Mouse (Mus musculus) v-Abl transformed pro-B cells (cell line): Measurements from ENCODE around the gene Cerkl.

Source experiments
- in situ Hi-C, 2 experiments: fragments of 400-800 bp; cut with MboI; formaldehyde crosslinking; loops; one replicate each; pipeline ENCODE4 v1.15.1; 2025; ENCODE audit not compliant: unreplicated experiment in 2 of 2

Cerkl gene

GRCm38 (mm10) chr2:79379087-79380041 is 77.2 kb downstream of the Cerkl start:
- in situ Hi-C loops: loop anchor here (5.0 to 25.0 kb wide), 5 partner anchors 255 to 1342 kb away; partner anchors contain the start of gene Itprid2 (in 1 of the 2)

GRCm38 (mm10) chr2:79378346-79379086 is 78.1 kb downstream of the Cerkl start:
- in situ Hi-C loops: loop anchor here (5.0 to 25.0 kb wide), 5 partner anchors 256 to 1341 kb away; partner anchors contain the start of gene Itprid2 (in 1 of the 2)

GRCm38 (mm10) chr2:79372486-79373200 is 83.9 kb downstream of the Cerkl start:
- in situ Hi-C loops: loop anchor here (5.0 to 10.0 kb wide), 7 partner anchors 125 to 902 kb away; partner anchors contain the start of gene Itprid2 (in 1 of the 2)

- in situ Hi-C loops: loop anchor here (5.0 to 10.0 kb wide), 7 partner anchors 125 to 903 kb away; partner anchors contain the start of gene Itprid2 (in 1 of the 2)
Observed at GRCm38 (mm10) chr2:79372154-79372467, 84.5 kb downstream of the Cerkl start.

- in situ Hi-C loops: loop anchor here (5.0 to 10.0 kb wide), 7 partner anchors 126 to 903 kb away; partner anchors contain the start of gene Itprid2 (in 1 of the 2)
Observed at GRCm38 (mm10) chr2:79371326-79372153, 85.0 kb downstream of the Cerkl start.

- in situ Hi-C loops: loop anchor here (5.0 to 10.0 kb wide), 7 partner anchors 126 to 904 kb away; partner anchors contain the start of gene Itprid2 (in 1 of the 2)
Observed at GRCm38 (mm10) chr2:79370711-79371312, 85.8 kb downstream of the Cerkl start.

- in situ Hi-C loops: loop anchor here (5.0 to 10.0 kb wide), 7 partner anchors 127 to 905 kb away; partner anchors contain the start of gene Itprid2 (in 1 of the 2)
Observed at GRCm38 (mm10) chr2:79369905-79370304, 86.7 kb downstream of the Cerkl start.

GRCm38 (mm10) chr2:79369061-79369524 is 87.5 kb downstream of the Cerkl start:
- in situ Hi-C loops: no loop called here

- in situ Hi-C loops: no loop called here
Observed at GRCm38 (mm10) chr2:79368661-79369060, 87.9 kb downstream of the Cerkl start.

- in situ Hi-C loops: no loop called here
Observed at GRCm38 (mm10) chr2:79367451-79368450, 88.8 kb downstream of the Cerkl start.

GRCm38 (mm10) chr2:79363920-79364319 is 92.7 kb downstream of the Cerkl start:
- in situ Hi-C loops: no loop called here

GRCm38 (mm10) chr2:79362029-79362428 is 94.6 kb downstream of the Cerkl start:
- in situ Hi-C loops: no loop called here

- in situ Hi-C loops: no loop called here
Observed at GRCm38 (mm10) chr2:79357835-79358234, 98.8 kb downstream of the Cerkl start.

GRCm38 (mm10) chr2:79354773-79355172 is 101.8 kb downstream of the Cerkl start:
- in situ Hi-C loops: no loop called here

- in situ Hi-C loops: no loop called here
Observed at GRCm38 (mm10) chr2:79352100-79352802, 104.3 kb downstream of the Cerkl start.

- in situ Hi-C loops: no loop called here
Observed at GRCm38 (mm10) chr2:79351179-79352099, 105.1 kb downstream of the Cerkl start.
